Mouse (Mus musculus): ENCODE data around the gene Tbc1d14. TPM values are rescaled to one million over a fixed set of nuclear protein-coding genes. Genes with fewer than 3 reads are reported as not detected.

Tbc1d14 gene
- total and polyA plus RNA-seq, 3 experiments = 8.0 to 15.7 (median 13.1) TPM

DNA sequence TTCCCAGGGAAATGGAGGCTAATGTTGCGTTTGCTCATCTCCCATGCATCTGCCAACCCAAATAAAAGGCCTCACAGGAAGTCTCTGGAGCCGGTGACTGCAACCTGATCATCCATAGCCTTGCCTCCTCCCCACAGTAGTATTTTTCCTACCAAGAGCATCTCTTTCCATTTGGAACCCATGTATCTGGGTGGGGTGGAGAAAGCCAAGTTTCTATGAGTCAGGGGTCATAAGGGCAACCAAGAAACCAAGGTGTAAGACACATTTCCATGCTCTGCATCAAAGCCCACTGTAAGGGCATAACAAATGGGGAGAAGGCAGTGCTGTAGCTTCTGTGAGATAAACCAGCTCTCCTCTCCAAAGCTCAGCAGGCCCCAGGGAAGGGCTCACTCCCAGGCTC lies 131.8 kb downstream of the Tbc1d14 start:
- ATAC-seq (ENCODE audit: extremely low read depth, insufficient number of reproducible peaks, low FRiP score, poor library complexity, severe bottlenecking) (no peak), DNase-seq (ENCODE audit: low spot score) (no peak)
- TF ChIP-seq GATA2 (IDR thresholded peaks at IDR 0.05; ENCODE audit: borderline replicate concordance, low read depth, low read length) (no peak), TAL1 (conservative IDR thresholded peaks at IDR 0.05; ENCODE audit: low read depth, low read length) (no peak), CTCF (IDR thresholded peaks at IDR 0.05; ENCODE audit: low read depth, low read length) (no peak), GATA1 (IDR thresholded peaks at IDR 0.05; ENCODE audit: borderline replicate concordance, low read length) (no peak), POLR2AphosphoS5 (IDR thresholded peaks at IDR 0.05; ENCODE audit: insufficient replicate concordance, low read depth, low read length) (no peak)
- Histone ChIP-seq H3K4me3 (ENCODE audit: low read depth, low read length) (no peak overlapping the region), H3K4me1 (ENCODE audit: insufficient read depth, low read depth, low read length) (peaks cover 28% of the 10 kb centered on the region), H3K9me3 (replicated peaks) (no peaks in the 10 kb centered on the region), H3K27me3 (ENCODE audit: insufficient read depth, low read length) (peaks cover 12% of the 10 kb centered on the region), H3K36me3 (replicated peaks) (no peaks in the 10 kb centered on the region)

DNA sequence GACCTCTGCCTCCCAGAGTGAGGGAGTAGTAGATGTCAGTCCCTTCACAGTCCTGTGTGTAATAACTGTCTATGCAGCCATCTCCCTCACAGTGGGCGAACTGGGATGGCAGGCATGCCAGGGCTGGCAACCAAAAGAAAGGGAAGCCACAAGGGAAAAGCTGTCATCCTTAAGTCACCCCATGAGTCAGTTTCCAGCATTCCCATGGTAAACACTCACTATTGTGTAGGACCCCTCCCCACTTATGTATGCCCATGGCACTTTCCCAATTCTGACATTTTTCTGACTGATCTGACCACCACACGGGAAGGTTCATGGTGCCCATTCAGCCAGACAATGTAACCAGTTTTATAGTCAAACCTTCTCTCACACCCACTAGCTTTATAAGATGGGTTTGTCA lies 132.4 kb downstream of the Tbc1d14 start:
- TF ChIP-seq CTCF (IDR thresholded peaks at IDR 0.05; ENCODE audit: low read depth, low read length) = no peak
- no peak for TF ChIP-seq TAL1 (conservative IDR thresholded peaks at IDR 0.05; ENCODE audit: low read depth, low read length)
- no peak for TF ChIP-seq POLR2AphosphoS5 (IDR thresholded peaks at IDR 0.05; ENCODE audit: insufficient replicate concordance, low read depth, low read length)
- TF ChIP-seq GATA2 (IDR thresholded peaks at IDR 0.05; ENCODE audit: borderline replicate concordance, low read depth, low read length) = no peak
- no peak for TF ChIP-seq GATA1 (IDR thresholded peaks at IDR 0.05; ENCODE audit: borderline replicate concordance, low read length)
- H3K27me3 ChIP-seq (ENCODE audit: insufficient read depth, low read length) = peaks cover 16% of the 10 kb centered on the region
- H3K4me1 ChIP-seq (ENCODE audit: insufficient read depth, low read depth, low read length) = peaks cover 23% of the 10 kb centered on the region
- H3K4me3 ChIP-seq (ENCODE audit: low read depth, low read length) = no peak overlapping the region
- DNase-seq (ENCODE audit: low spot score) = no peak
- ATAC-seq (ENCODE audit: extremely low read depth, insufficient number of reproducible peaks, low FRiP score, poor library complexity, severe bottlenecking) = no peak
- H3K36me3 ChIP-seq (replicated peaks) = no peaks in the 10 kb centered on the region
- H3K9me3 ChIP-seq (replicated peaks) = no peaks in the 10 kb centered on the region

DNA sequence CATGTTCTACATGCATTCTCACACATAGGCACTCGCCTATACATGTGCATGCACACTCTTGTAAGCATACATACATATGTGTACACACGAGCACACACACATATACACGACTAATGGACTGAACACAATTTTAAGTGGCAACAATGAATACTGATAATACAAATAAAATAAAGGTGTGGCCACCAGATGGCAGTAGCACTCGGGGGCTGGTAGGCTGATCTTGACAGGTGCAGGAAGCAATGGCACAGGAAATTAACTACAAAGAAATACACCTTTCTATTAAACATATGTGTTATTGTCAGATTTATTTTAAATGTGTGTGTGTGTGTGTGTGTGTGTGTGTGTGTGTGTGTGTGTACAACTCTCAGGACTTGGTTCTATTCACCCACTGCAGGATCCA lies 134.2 kb downstream of the Tbc1d14 start:
- H3K4me3 ChIP-seq (ENCODE audit: low read depth, low read length) = no peak overlapping the region
- peaks cover 21% of the 10 kb centered on the region for H3K27me3 ChIP-seq (ENCODE audit: insufficient read depth, low read length)
- DNase-seq (ENCODE audit: low spot score) (peak; percentile 46), ATAC-seq (ENCODE audit: extremely low read depth, insufficient number of reproducible peaks, low FRiP score, poor library complexity, severe bottlenecking) (no peak)
- H3K9me3 ChIP-seq (replicated peaks) = no peaks in the 10 kb centered on the region
- H3K36me3 ChIP-seq (replicated peaks) = no peaks in the 10 kb centered on the region
- H3K4me1 ChIP-seq (ENCODE audit: insufficient read depth, low read depth, low read length) = peaks cover 18% of the 10 kb centered on the region
- TF ChIP-seq TAL1 (conservative IDR thresholded peaks at IDR 0.05; ENCODE audit: low read depth, low read length) (no peak), CTCF (IDR thresholded peaks at IDR 0.05; ENCODE audit: low read depth, low read length) (peak; percentile 33)

DNA sequence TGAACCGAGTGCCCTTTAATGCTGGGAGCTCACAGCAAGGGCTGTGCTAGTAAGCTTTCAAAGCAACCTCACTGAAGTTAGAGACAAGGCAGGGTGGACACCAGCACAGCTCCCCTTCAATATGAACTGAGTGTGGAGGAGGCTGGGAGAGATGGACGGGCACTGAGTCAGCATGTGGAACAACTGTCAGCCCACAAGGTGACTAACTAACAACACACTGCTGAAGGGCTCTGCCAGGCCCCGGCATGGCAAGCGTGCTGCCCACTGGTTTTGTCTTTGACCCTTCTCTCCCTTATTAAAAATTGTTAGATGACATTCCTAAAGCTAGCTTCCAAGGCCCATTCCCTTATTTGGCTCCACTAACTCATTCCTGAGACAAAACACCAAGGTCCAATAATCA lies 135.4 kb downstream of the Tbc1d14 start:
- Histone ChIP-seq H3K36me3 (replicated peaks) (no peaks in the 10 kb centered on the region), H3K9me3 (replicated peaks) (no peaks in the 10 kb centered on the region), H3K4me1 (ENCODE audit: insufficient read depth, low read depth, low read length) (peaks cover 10% of the 10 kb centered on the region), H3K4me3 (ENCODE audit: low read depth, low read length) (no peak overlapping the region), H3K27me3 (ENCODE audit: insufficient read depth, low read length) (peaks cover 21% of the 10 kb centered on the region)
- DNase-seq (ENCODE audit: low spot score) = no peak
- TF ChIP-seq GATA1 (IDR thresholded peaks at IDR 0.05; ENCODE audit: borderline replicate concordance, low read length) (no peak), TAL1 (conservative IDR thresholded peaks at IDR 0.05; ENCODE audit: low read depth, low read length) (no peak), POLR2AphosphoS5 (IDR thresholded peaks at IDR 0.05; ENCODE audit: insufficient replicate concordance, low read depth, low read length) (no peak)
- no peak for ATAC-seq (ENCODE audit: extremely low read depth, insufficient number of reproducible peaks, low FRiP score, poor library complexity, severe bottlenecking)

DNA sequence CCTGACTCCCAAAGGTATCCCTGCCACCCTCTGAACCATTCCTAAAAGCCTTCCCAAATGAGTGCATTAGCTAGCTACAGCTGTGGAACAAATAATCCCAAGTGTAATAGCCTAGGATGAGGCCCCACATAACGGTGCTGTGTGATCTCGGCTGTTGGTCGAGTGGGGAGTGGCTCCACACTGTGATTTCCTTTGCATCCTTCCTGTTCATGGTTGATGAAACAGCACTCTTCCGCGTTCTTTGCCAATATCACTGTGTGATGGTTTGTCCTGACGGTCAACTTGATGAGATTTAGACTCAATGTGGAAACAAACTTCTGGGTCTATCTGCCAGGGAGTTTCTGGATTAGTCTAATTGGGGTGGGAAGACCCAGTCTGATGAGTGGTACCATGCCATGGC lies 140.3 kb downstream of the Tbc1d14 start:
- Histone ChIP-seq H3K27me3 (ENCODE audit: insufficient read depth, low read length) (peaks cover 35% of the 10 kb centered on the region), H3K4me1 (ENCODE audit: insufficient read depth, low read depth, low read length) (no peaks in the 10 kb centered on the region), H3K4me3 (ENCODE audit: low read depth, low read length) (no peak overlapping the region), H3K36me3 (replicated peaks) (no peaks in the 10 kb centered on the region), H3K9me3 (replicated peaks) (no peaks in the 10 kb centered on the region)
- ATAC-seq (ENCODE audit: extremely low read depth, insufficient number of reproducible peaks, low FRiP score, poor library complexity, severe bottlenecking) (no peak), DNase-seq (ENCODE audit: low spot score) (no peak)
- TF ChIP-seq GATA2 (IDR thresholded peaks at IDR 0.05; ENCODE audit: borderline replicate concordance, low read depth, low read length) (no peak), POLR2AphosphoS5 (IDR thresholded peaks at IDR 0.05; ENCODE audit: insufficient replicate concordance, low read depth, low read length) (no peak)

DNA sequence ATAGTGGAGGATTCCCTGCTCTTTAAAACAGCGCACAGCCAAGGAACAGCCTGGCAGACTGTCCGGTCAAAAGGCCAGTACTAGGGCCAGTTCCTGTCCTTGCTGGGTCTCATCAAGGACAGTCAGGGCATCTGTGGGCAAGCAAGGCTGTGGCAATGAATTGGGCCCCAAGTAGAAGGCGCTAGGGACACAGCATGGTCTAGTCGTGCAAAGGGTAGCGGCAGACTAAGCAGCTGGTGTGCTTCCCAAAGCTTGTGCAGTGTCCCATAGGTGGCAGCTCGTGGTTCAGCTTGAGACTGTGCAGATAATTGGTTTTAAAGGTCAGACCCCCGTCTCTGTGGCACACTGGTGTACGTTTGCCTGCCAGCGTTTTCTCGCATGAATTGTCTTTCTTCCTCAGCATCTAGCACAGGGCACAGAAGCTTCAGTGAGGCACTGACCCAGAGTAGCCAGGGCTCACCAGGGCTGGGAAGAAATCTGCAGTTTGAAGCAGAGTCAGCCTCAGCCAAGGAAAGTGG lies 141.1 kb downstream of the Tbc1d14 start:
- peaks cover 33% of the 10 kb centered on the region for H3K27me3 ChIP-seq (ENCODE audit: insufficient read depth, low read length)
- TF ChIP-seq POLR2AphosphoS5 (IDR thresholded peaks at IDR 0.05; ENCODE audit: insufficient replicate concordance, low read depth, low read length) = no peak
- TF ChIP-seq CTCF (IDR thresholded peaks at IDR 0.05; ENCODE audit: low read depth, low read length) = no peak
- TF ChIP-seq GATA1 (IDR thresholded peaks at IDR 0.05; ENCODE audit: borderline replicate concordance, low read length) = no peak

DNA sequence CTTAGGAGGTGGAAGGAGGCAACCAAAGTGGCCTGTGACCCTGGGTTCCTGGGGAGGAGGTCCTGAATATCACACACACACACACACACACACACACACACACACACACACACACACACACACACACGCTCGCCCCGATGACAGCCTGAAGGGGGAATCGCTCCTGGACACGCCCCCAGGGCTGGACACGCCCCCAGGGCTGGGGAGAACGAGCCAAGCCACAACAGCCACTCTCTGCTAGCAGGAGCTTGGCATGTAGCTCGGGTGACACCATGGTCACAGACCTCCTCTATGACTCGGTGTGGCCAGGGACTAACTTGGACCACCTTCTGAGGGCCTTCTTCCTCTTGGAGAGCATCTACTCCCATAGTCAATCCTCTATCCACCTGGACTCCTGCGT lies 142.0 kb downstream of the Tbc1d14 start:
- Histone ChIP-seq H3K9me3 (replicated peaks) (no peaks in the 10 kb centered on the region), H3K4me3 (ENCODE audit: low read depth, low read length) (no peak overlapping the region), H3K36me3 (replicated peaks) (no peaks in the 10 kb centered on the region), H3K27me3 (ENCODE audit: insufficient read depth, low read length) (peaks cover 29% of the 10 kb centered on the region), H3K4me1 (ENCODE audit: insufficient read depth, low read depth, low read length) (no peaks in the 10 kb centered on the region)
- TF ChIP-seq TAL1 (conservative IDR thresholded peaks at IDR 0.05; ENCODE audit: low read depth, low read length) (no peak), GATA2 (IDR thresholded peaks at IDR 0.05; ENCODE audit: borderline replicate concordance, low read depth, low read length) (no peak), CTCF (IDR thresholded peaks at IDR 0.05; ENCODE audit: low read depth, low read length) (no peak), POLR2AphosphoS5 (IDR thresholded peaks at IDR 0.05; ENCODE audit: insufficient replicate concordance, low read depth, low read length) (no peak), GATA1 (IDR thresholded peaks at IDR 0.05; ENCODE audit: borderline replicate concordance, low read length) (no peak)
- ATAC-seq (ENCODE audit: extremely low read depth, insufficient number of reproducible peaks, low FRiP score, poor library complexity, severe bottlenecking) = no peak
- no peak for DNase-seq (ENCODE audit: low spot score)

More for the DNA sequence above, 141.1 kb downstream of the Tbc1d14 start:
- H3K9me3 ChIP-seq (replicated peaks) = no peaks in the 10 kb centered on the region
- H3K4me1 ChIP-seq (ENCODE audit: insufficient read depth, low read depth, low read length) = no peaks in the 10 kb centered on the region
- H3K4me3 ChIP-seq (ENCODE audit: low read depth, low read length) = no peak overlapping the region
- DNase-seq (ENCODE audit: low spot score) (no peak), ATAC-seq (ENCODE audit: extremely low read depth, insufficient number of reproducible peaks, low FRiP score, poor library complexity, severe bottlenecking) (no peak)
- no peaks in the 10 kb centered on the region for H3K36me3 ChIP-seq (replicated peaks)

Data from G1E (cell line).